Mouse (Mus musculus): ENCODE measurements around the gene Chchd6.

- no peak for TF ChIP-seq TCF12 (IDR thresholded peaks at IDR 0.05; ENCODE audit: insufficient read depth, poor library complexity, severe bottlenecking)
- TF ChIP-seq CEBPB (IDR thresholded peaks at IDR 0.05; ENCODE audit: insufficient read depth, poor library complexity, severe bottlenecking) = no peak
- TF ChIP-seq POLR2A (IDR thresholded peaks at IDR 0.05; ENCODE audit: insufficient read length, low read depth) = no peak
- TF ChIP-seq MAX (IDR thresholded peaks at IDR 0.05; ENCODE audit: low read depth) = no peak
- no peak for TF ChIP-seq USF1 (IDR thresholded peaks at IDR 0.05; ENCODE audit: low read depth)
- TF ChIP-seq POLR2AphosphoS2 (IDR thresholded peaks at IDR 0.05; ENCODE audit: insufficient read length, low read depth) = no peak
- no peak for TF ChIP-seq MYOG (IDR thresholded peaks at IDR 0.05; ENCODE audit: control insufficient read depth in 1 of 3, insufficient read depth in 1 of 3, insufficient read length in 2 of 3, low read depth in 2 of 3)
- no peak for TF ChIP-seq MYOD1 (IDR thresholded peaks at IDR 0.05; ENCODE audit: control insufficient read depth in 1 of 3, insufficient read length in 2 of 3, low read depth in 2 of 3)
Measured at GRCm38 (mm10) chr6:89419066-89419815, 176.2 kb downstream of the Chchd6 start.
